Mouse (Mus musculus) c-Kit-positive CD71-positive TER-119-negative erythroid progenitor cells, embryonic 14.5 days (primary cell): ENCODE results near the gene Rpl3.

ENCODE experiments used
- DNase-seq: peaks from one replicate; pipeline ENCODE4 v3.0.0-alpha.2; 2013; ENCODE audit warnings: low read depth

Gene Rpl3

DNA sequence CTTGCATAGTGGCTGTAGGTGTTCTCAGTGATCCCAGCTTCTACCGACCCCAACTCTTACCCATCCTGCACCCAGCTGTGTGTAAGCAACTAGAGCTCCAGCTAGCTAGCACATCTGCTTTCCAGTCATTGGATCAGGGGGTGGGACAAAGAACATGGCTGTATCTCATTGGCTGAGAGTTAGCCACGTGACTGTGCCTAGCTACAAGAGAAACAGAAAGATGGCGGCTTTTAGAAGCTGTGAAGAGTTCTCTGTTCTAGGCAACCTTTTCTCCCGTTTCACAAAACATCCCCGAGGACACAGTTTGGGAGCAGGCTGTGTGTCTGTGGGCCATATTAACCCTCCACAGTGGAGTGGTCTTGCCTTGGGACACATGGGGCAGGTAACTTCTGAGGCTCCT, 23.6 kb upstream of the Rpl3 start:
- DNase-seq: no peak

DNA sequence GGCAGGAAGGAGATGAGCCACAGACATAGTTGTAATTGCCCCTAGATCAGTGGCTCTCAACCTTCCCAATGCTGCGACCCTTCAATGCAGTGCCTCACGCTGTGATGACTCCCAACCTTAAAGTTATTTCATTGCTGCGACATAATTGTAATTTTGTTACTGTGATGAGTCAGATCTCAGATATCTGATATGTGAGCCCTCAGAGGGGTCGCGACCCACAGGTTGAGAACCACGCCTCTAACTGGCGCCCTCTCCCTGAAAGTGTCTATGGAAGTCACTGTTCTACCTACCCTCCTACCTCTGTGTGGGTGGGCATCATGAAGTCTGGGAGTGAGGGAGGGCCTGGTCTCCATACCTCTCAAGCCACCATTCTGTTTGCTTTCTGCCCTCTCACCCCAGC, 22.7 kb upstream of the Rpl3 start:
- DNase-seq: no peak

DNA sequence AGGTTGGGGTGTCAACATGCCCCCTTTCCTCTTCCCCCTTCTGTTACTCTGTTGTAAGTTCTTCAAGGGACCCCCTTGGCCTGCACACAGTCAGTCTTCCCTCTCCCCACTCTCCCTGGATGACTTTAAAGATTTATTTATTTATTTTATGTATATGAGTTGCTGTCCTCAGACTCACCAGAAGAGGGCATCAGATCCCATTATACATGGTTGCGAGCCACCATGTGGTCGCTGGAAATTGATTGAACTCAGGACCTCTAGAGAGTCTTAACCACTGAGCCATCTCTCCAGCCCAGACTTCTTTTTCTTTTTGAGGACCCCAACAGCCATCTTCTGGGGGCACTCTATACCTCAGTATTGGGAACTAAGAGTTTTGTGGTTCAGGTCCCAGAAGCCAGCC, 20.8 kb upstream of the Rpl3 start:
- DNase-seq: no peak

DNA sequence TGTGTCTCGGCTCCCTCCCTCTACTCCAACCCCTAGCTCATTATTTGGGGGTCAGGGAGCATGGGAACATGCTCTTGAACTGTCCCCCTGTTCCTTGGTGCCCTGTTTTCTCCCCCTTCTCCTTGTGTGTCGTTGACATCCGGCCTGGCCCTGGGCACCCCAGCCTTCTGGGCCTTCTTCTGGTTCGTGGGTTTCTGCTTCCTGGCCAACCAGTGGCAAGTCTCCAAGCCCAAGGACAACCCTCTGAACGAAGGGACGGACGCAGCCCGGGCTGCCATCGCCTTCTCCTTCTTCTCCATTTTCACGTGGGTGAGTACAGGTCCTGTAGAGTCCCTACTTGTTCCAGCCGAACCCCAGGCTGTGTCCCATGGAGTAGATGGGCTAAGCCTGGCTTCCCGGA, 19.8 kb upstream of the Rpl3 start:
- no peak for DNase-seq

DNA sequence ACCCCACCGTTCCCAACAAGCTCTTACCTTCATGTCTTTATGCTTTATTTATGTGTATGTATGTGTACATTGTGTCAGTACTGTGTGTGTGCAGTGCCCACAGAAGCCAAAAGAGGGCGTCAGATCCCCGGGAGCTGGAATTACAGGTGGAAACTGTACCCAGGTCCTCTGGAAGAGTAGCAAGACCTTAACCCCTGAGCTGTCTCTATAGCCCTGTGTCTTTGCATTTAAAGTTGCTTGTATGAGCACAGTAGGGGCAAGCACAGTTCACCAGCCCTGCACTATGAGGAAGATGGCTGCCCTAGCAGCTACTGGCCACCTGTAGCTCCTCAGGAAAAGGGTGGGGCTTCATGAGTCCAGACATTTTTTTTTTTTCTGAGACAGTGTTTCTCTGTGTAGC, 15.9 kb upstream of the Rpl3 start:
- DNase-seq: no peak

DNA sequence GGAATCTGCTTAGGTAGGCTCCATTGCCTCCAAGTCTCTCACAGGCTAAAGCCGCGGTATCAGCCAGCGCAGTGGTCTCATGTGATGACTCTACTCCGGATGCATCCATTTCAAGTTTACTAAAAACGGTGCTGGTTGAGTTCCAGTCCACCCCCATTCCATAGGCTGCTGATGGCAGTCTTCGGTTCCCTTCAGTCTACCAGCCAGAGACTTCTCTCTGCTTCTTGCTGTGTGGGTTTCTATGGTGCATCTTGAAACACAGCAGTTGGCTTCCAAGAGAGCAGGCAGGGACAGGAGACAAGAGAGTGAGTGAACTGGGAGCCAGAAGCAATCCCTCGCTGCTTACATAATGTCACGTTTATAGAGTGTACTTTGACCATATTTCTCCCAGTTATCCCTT, 15.5 kb upstream of the Rpl3 start:
- DNase-seq: no peak

DNA sequence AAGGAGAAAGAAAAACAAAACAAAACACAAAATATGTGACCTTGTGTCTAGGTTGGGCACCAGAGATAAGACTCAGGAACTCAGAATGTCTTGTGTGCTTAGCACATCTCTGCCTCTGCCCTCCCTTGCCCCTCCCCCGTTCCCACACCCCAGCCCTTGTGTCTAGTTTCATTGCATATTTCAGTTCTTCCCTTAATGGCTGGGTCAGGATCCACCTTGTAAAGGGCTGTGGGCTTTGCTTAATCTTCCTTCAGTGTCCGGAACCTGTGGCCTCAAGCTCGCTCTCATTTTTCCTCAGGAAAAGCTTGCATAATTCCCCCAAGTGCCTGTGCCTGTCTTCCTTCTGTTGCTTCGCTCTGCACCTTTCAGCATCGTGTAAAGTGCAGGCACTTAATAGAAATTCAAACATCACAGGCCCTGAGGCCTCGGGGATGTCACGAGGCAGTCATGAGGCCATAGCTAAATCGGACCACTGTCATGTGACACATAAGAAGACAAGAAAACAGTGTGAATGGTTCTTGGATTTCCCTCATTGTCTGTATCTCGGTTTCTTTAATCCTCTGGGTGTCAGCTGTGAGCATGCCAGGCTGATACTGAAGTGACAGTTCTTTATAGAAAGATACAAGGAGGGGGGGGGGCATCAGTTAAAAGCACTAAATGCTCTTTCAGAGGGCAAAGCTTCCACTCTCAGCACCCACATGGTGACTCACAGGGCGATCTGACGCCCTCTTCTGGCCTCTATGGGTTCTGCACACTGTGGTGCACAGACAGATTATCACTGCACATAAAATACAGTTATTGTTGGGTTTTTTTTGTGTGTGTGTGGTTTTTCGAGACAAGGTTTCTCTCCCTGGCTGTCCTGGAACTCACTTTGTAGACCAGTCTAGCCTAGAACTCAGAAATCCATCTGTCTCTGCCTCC, 14.1 kb upstream of the Rpl3 start:
- DNase-seq: no peak

DNA sequence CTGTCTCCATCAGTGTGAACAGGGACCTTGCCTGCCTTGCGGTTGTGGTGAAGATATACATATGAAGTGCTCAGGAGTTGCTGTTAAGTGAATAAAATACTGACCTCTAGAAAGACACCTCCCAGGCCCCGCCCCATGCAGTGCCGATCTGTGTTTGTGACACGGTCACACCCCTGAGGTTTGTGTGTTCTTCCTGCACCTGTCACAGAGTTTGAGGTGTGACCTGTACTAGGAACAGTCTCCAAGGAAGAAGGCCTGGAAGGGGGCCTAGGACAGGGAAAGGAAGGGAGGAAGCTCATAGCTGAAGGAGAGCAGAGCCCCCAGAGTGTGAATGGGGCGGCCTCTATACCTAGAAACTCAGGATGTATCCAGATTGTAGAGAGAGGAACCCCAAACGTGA, 10.8 kb upstream of the Rpl3 start:
- DNase-seq: no peak

DNA sequence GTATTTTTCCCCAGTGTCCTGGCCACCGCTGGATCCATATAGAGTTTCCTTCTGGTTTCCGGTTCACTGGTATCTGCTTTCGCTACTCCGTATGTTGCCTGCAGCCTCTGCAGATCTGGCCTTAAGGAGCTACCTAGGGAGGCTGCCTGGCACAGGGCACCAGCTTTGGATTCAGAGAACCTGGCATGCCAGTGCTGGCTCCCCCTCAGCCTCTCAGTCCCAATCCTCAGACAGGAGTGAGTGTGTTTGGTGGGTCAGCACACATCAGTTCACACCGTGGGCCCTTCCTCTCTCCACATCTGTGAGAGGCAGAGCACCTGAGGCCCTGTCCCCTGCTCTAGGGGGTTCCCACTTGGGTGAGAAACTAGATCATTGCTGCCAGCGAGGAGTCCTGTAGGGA, 9.8 kb upstream of the Rpl3 start:
- no peak for DNase-seq

DNA sequence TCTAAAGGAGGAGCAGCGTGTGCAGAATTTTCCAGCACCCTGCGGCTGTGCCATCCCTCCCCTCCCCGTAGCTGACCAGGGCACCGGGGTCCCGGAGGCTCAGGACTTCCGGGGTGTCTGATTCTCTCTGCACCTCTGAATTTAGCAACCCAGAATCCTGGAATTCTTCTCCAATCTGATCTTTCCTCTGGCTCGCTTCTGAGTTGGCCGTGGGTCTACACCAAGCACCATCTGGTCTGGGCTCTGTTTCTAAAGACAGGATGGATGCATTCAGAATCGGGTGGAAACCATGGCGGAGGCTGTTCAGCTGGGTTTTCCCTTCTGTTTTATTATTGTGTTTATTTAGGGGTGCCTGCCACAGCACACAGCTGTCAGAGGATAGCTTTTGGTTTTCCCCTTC, 9.2 kb upstream of the Rpl3 start:
- DNase-seq: no peak

DNA sequence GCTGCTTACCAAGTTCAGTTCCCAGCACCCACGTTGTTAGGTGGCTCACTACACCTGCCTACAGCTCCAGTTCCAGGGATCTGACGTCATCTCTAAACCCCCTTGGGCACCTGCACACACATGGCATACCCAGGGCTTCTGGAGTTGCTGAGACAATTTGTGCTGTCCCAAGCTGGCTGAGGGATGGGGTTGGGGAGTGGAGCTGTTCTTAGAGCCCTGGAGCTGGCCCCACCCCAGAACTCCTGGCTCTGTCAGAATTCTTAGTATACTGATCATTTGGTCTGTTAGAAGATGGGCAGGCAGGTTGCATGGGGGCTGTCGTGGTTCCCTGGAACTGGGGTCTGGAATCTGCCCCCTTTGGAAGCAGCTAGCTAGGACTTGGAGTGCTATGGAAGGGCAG, 8.5 kb upstream of the Rpl3 start:
- DNase-seq: no peak

DNA sequence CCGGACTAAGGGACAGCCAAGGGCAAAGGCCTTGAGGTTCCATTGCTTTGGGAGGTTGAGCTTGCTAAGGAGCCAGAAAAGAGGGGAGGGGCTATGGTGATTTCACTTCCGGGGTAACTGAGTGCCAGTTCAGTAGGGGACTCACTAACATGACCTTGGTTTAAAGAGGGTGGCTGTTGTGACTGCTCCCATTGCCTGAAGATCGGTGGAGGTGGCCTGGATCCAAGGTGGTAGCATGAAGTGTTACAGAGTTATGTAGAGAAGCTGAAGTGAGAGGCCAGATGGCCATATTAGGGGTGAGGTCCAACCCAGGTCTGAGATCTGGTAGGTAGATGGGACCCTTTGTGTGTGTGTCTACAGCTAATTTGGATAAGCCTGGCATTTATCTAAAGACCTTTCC, 7.8 kb upstream of the Rpl3 start:
- DNase-seq: no peak

DNA sequence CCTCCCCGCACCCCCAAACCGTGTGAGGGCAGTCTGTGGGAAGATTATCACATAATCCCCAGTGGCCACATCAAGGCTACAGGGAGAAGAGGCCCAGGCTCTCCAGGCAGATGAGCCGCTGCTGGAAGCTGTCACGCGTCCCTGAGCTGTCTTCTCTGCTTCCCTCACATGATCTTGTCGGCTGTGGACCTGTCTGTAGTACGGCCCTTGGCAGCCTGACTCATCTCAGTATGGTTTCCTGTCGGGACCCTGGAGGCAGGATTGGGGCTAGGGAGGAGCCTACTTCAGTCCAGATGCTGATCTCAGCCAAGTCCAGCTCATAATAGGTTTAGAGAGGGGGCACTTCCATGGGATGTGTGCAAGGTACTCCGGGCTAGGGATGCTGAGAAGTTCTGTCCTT, 7.1 kb upstream of the Rpl3 start:
- DNase-seq: no peak

DNA sequence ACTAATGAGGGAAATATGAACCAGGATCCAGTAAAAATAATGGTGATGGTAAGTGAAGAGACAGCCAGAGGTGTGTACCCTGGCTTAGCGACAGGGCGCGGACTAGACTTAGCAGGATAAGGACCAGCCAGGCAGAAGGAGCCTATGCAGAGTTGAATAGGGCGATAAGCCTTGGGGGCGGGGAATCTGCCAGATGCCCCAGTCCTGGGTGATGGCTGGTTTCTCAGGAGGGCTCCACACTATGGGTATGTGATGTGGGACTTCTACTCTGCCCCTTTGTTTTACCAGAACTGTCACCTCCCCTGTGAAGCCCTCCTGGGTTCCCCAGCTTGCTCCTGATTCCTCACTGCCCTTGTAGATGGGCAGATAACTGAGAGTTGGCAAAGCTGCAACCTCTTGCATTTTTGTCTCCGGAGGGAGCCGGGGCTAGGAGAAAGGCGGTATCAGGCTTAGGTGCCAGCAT, 6.4 kb upstream of the Rpl3 start:
- DNase-seq: peak; percentile 80

DNA sequence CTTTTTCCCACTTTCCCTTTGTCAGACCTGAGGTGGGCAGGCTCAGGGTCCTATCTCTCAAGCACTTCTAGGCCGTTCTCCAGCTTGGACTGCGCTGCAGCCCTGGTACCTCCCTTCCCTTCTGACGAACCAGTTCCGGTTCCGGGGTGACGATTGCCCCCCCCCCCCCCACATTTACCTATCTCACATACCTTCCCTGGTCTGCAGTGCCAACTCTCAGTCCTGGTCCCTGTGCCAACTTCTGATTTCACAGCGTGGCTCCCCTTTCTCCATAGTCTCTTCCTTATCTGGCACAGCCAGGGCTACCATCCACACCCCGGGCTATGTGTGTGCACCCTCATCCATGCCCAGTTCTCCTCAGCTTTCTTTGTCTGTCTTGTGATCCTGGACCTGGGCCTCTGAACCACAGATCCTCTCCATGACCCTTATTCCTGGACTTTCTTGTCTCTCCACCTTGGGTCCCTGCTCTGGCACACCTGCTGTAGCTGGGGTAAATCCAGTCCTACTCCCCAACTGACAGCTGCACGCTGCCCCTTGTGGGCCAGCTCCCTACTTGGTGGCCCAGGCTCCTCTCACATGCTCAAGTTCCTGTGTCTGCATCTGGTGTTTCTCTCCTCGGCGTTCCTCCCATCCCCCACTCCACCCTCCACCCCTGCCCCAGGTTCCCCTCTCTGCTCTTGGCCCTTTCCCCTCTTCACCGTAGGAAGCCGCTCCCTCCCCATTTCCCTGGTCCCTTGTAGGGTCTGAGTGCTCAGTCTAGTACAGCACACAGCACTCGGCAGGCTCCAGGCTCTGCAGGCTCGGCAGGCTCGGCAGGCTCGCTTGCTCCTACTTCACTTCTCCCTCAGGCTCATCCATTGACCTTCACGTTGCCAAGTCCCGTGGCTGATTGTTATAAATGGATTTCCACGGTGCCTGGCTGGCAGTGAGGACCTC, 5.5 kb upstream of the Rpl3 start:
- DNase-seq: no peak

DNA sequence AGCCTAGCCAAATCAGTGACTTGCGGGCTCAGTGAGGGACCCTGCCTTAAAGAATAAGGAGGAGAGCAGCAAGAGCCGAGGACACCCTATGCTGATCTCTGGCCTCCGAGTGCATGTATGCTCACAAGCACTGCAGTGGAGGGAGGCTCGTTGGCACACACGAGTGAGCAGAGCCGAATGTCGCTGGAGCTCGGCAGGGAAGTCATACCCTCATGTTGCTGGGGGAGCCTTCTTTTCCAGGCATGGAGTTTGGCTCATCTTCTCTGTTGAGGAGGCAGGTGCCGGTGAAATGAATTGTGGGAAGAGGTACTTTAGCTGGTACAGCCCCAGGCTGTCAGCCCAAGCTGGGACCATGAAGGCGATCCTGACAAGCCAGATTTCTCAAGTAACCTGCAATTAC, 4.7 kb upstream of the Rpl3 start:
- no peak for DNase-seq

DNA sequence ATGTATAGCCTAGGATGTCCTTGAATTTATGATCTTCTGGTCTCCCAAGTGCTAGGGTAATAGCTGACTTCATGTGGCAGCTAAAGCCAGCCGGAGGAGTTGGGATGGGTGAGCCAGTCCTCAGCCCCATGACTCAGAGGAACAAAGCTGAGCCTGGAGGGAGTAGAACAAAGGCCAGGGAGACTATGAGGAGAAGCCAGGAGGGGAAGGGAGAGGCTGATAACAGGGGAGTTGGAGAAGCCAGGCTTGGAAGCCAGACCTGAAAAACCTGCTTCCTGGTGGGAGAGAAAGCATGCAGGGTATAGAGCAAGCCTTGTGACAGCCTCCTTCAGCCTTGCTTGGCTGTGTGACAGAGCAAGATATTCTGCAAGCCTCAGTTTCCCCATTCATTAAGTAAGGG, 3.9 kb upstream of the Rpl3 start:
- DNase-seq: no peak

DNA sequence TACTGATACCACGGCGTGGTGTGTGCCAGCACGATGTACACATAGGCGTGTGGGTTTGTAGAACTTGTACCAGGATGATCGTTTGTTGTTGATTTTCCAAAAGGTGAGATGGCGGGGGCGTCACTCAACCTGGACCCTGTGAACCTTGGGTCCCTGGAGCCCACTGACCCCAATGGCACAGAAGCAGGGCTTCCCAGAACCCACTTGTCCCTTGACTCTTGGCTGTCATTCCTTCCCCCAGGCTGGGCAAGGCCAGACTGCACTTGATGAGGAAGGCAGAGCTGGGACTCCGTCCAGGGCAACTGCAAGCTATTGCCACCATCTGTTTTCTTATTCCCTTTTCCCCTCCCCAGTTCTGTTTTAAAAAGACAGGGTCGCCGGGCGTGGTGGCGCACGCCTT, 2.5 kb upstream of the Rpl3 start:
- no peak for DNase-seq

DNA sequence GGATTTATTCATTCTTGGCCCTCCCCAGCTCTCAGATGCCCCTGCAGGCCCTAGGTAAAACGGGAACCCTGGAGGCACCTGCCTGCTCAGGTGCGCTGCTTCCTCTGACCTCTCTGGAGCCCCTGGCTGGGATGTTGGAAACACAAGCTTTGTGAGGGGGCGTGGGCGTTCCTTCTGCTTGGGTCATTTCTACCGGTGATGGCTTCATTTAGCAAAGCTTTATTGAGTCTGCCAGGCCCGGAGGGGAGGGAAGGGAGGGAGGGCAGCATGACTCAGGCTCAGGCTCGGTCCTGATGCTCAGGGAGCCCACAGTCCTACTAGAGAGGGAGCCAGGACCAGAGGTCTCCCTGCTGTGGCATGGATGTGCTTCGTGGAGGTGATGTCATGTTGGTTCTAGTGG, 931 bp upstream of the Rpl3 start:
- DNase-seq: no peak

DNA sequence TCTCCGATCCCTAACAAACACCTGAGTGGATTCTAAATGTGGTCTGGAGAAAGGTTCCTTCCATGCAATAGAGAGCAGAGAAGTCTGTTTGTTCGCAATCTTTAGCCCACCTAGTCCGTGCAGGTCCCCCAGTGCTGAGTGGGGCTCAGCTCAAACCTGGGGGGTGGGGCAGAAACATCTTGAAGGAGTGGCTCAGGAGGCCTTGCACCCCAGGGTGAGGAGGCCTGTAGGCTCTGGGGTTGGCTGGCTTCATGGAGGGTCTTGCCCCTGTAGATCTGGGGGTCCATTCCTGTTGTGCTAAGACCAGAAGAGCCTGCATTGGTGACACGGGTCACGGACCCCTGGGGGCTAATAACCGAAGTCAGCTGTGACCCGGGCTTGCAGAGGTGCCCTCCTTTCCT, 373 bp upstream of the Rpl3 start:
- DNase-seq: no peak

DNA sequence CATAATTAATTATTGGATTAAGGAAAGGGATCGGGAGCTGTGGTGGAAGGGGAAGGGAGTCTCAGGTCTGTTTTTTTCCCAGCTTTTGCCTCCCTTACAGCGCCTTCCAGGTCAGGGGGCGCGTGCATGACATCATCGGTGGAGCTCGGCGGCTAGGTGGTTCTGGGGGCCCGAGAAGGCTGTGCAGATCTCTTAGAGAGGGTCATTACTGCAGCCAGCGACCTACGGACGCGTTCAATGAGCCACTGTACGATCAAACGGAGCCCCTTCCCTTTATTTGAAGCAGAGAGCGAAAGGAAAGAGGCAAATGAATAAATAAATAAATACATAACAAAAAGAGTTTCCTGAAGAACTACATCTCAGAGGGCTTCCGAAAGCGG, 937 bp downstream of the Rpl3 start:
- DNase-seq: no peak

DNA sequence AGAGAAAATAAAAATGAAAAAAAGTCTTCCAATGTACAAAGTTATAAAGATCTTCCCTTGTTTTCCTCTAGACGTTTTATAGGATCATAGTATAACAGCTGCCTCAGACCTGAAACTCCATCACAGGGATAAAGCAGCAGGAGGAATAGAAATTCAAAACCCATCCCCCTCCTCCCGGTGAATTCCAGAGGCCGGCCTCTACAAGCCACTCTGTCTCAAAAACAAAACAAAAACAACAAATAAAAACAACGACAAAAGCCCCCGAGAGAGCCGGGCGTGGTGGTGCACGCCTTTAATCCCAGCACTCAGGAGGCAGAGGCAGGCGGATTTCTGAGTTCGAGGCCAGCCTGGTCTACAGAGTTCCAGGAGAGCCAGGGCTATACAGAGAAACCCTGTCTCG, 1.5 kb downstream of the Rpl3 start:
- no peak for DNase-seq

DNA sequence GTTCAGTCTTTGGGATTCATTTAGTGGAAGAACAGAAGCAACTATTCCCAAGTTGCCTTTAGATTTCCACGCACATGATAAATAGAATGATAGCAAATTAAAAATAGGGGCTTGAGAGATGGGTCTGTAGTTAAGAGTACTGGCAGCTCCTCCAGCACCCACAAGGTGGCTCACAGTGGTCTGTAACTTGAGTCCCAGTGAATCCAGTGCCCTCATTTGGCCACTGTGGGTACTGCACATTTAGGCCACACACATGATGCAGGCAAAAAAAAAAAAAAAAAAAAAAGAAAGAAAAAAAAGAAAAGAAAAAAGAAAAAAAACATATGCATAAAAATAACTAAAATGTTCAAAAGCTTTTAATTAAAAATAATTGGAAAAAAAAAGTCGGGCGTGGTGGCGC, 3.0 kb downstream of the Rpl3 start:
- peak; percentile 93 for DNase-seq
